Mouse (Mus musculus) frontal cortex, adult 2 months (tissue): Measurements from ENCODE around the gene Nek3. TPM values are rescaled to one million over a fixed set of nuclear protein-coding genes. Genes with fewer than 3 reads are reported as not detected.

Source experiments
- DNase-seq, 2 experiments: peaks; one replicate each; pipeline ENCODE4 v3.0.0; 2022; ENCODE audit warnings: low spot score in 1 of 2; ENCODE audit errors: extremely low spot score in 1 of 2
- polyA plus RNA-seq: library from polyadenylated mRNA; depleted of rRNA; stranded (reverse); fragments of >200 nt; gene quantifications from 2 replicates; pipeline ENCODE4 v1.2.3, GENCODE M21; 2012; rRNA removed

The Nek3 gene
- polyA plus RNA-seq, 1 experiment, result 4.4 TPM

- DNase-seq, result no peak
Measured at GRCm38 (mm10) chr8:22145831-22146230, 20.4 kb downstream of the Nek3 start.

- no peak for DNase-seq
Measured at GRCm38 (mm10) chr8:22143764-22144491, 22.3 kb downstream of the Nek3 start.

- DNase-seq, result no peak
Measured at GRCm38 (mm10) chr8:22142592-22142991, 23.6 kb downstream of the Nek3 start.

- DNase-seq, result no peak
Measured at GRCm38 (mm10) chr8:22141836-22142385, 24.3 kb downstream of the Nek3 start.

GRCm38 (mm10) chr8:22136462-22136861 lies 29.8 kb downstream of the Nek3 start:
- DNase-seq, result peak; percentile 15 to 16

- DNase-seq, result no peak
Measured at GRCm38 (mm10) chr8:22134750-22135135, 31.5 kb downstream of the Nek3 start.

- no peak for DNase-seq
Measured at GRCm38 (mm10) chr8:22134078-22134749, 32.0 kb downstream of the Nek3 start.

- DNase-seq, result no peak
Measured at GRCm38 (mm10) chr8:22132062-22132461, 34.2 kb downstream of the Nek3 start.

- peak in 1 of 2 experiments; percentile 4 for DNase-seq
Measured at GRCm38 (mm10) chr8:22124220-22125152, 41.7 kb downstream of the Nek3 start, which contains the start of gene Nek5. Gene Nek5, minus strand, starts transcription at chr8:22125053.

- DNase-seq, result no peak
Measured at GRCm38 (mm10) chr8:22107020-22107419, 59.2 kb downstream of the Nek3 start.

- DNase-seq, result no peak
Measured at GRCm38 (mm10) chr8:22091568-22091967, 74.7 kb downstream of the Nek3 start.

GRCm38 (mm10) chr8:22089226-22089625 lies 77.0 kb downstream of the Nek3 start:
- no peak for DNase-seq

- DNase-seq, result no peak
Measured at GRCm38 (mm10) chr8:22079313-22080007, 86.8 kb downstream of the Nek3 start.

Other genes with a start within 250 kb of the Nek3 start
- not detected in 2 replicates for gene Defb15, start 233.7 kb downstream of the Nek3 start, polyA plus RNA-seq
- gene Defb35, start 228.1 kb downstream of the Nek3 start, polyA plus RNA-seq, result not detected in 2 replicates
- gene Defb13, start 219.7 kb downstream of the Nek3 start, polyA plus RNA-seq, result not detected in 2 replicates
- gene Fam90a1a, start 207.7 kb downstream of the Nek3 start, polyA plus RNA-seq, result not detected in 2 replicates
- gene Ccdc70, start 196.7 kb downstream of the Nek3 start, polyA plus RNA-seq, result not detected in 2 replicates
- gene Atp7b, start 106.1 kb downstream of the Nek3 start, polyA plus RNA-seq, result 1.5 and 1.9 TPM in 2 replicates
- gene Alg11, start 105.7 kb downstream of the Nek3 start, polyA plus RNA-seq, result 11.4 and 12.8 TPM in 2 replicates
- gene Nek5, start 41.4 kb downstream of the Nek3 start, polyA plus RNA-seq, result 0.13 and 0.32 TPM in 2 replicates
- 1.2 and 1.5 TPM in 2 replicates for gene Ckap2, start 19.4 kb upstream of the Nek3 start, polyA plus RNA-seq
- 15.1 and 16.5 TPM in 2 replicates for gene Vps36, start 26.4 kb upstream of the Nek3 start, polyA plus RNA-seq
- 5.6 and 5.8 TPM in 2 replicates for gene Thsd1, start 60.9 kb upstream of the Nek3 start, polyA plus RNA-seq
- not detected in 2 replicates for gene Tpte, start 117.0 kb upstream of the Nek3 start, polyA plus RNA-seq
- 9.9 and 10.1 TPM in 2 replicates for gene Slc25a15, start 232.2 kb upstream of the Nek3 start, polyA plus RNA-seq
- gene Mrps31, start 244.9 kb upstream of the Nek3 start, polyA plus RNA-seq, result 15.5 and 19.7 TPM in 2 replicates